Mouse (Mus musculus) monocyte, adult 5-6 weeks (primary cell): ENCODE data around the gene Smap2. TPM values are rescaled to one million over a fixed set of nuclear protein-coding genes. Genes with fewer than 3 reads are reported as not detected.

Source experiments
- ATAC-seq: fragments of 153-309, 156-312 bp; replicated peaks from 2 replicates; pipeline ENCODE4 v1.8.0; 2017; ENCODE audit warnings: mild to moderate bottlenecking; ENCODE audit not compliant: low TSS enrichment, insufficient number of reproducible peaks, severe bottlenecking, poor library complexity, low FRiP score
- total RNA-seq: library from RNA; stranded (forward); fragments of 200-1000, 200-491, 200-594 nt; gene quantifications from 3 replicates; pipeline ENCODE4 v1.2.3, GENCODE M21; 2017

Smap2 gene
- total RNA-seq, 1 experiment from 2014 or later: 60.5 TPM

DNA sequence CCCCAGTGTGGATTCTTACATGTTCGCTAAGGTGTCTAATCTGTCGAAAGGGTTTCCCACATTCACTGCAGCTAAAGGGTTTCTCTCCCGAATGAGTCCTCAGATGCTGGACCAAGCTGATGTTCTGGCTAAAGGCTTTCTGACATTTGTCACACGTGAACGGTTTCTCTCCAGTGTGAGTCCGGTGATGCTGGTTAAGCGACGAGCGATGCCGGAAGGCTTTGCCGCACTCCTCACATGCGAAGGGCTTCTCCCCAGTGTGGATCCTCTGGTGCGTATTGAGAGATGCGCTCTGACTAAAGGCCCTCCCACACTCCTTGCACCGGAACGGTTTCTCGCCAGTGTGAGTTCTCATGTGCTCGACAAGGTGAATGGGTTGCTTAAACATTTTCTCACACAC, 86.3 kb downstream of the Smap2 start:
- no peak for ATAC-seq

DNA sequence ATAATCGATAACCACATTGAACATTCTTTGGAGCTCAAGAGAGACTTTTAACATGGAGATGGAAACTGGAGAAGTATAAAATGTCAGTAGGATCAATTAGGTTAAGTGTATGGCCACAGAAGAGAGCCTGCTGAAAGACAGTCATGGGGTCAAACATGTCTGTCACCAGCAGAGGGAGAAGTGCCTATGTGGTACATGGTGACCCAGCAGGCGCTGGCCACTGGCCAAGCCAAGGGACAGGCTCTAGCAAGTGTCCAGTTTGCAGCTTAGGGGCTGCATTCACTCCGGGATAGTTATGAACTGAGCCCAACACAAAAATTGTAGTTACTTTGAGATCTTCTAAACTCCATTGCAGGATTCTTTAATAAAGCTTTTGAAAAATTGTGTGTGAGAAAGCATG, 88.4 kb downstream of the Smap2 start:
- ATAC-seq: no peak

DNA sequence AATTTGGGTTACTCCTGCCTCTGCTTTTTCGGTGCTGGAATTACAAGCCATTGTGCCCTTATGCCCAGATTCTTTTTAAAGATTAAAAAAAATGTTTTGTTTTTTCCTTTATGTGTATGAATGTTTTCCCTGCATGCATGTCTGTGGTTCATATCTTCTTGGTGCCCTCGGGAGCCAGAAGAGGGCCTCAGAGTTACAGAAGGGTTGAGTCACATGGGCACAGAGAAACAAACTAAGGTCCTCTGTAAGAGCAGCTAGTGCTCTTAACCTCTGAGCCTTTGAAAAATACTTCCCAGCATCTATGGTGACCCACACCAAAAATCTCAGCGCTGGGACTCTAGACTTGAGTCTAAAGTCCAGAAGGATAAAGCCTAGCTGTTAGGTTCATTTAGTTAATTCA, 91.7 kb downstream of the Smap2 start:
- peak; percentile 47; the same call in 1 of the 2 replicates for ATAC-seq

DNA sequence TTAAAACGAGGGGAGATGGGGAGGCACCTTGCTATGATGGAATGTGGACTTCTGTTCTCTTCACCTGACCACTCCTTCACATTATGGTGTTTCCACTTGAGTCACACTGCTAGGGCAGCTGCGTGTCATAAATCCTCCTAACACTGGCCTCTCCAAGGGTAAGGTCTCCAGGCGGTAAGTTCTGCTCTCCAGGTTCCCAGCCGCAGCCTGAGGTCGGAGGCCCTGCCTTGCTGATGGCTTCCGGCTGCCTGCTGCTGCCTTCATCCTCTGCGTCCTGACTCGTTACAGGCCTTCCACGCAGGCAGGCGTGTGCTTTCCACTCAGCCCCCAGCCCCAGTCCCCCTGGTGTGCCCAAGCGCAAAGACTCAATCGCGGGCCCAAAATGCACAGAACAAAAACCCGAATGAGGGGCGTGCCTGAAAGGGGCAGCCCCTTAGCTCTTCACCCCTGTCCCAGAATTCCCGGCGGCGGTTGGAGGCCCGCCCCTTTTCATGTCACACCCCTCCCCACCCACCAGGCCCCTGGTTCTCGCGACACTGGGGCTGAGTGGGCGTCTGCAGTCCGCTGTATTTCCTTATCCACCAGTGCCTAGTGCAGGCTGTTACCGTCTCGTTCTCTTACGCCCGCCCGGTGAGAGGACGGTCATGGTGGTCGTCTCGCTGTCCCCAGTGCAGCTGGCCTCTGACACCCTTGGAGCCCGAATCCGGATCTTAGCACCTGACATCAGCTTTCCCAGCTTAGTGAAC, 92.3 kb downstream of the Smap2 start, which contains the start of gene Exo5:
Exo5 (minus strand) TSS at position 464 of the 746 bp plus-strand sequence.
- ATAC-seq: peak; percentile 95

DNA sequence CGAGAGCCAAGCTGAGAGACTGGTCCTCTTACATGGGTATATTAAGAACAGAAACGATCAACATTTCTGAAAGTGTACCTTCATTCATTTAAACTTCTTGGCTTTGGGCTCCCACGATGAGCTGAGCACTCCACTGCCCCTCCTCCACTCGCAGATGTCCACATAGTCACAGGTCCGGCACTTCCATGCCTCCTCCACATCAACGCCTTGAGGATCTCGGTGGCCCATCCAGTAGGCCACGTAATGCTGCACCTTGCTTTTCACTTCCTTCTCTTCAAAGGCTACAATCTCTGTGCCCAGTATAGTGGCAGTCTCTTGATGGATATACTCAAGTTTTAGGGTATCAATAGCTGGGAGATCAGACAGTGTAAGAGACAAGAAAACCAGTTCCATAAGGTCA, 95.6 kb downstream of the Smap2 start:
- ATAC-seq: no peak

Other genes starting within 250 kb of the Smap2 start
- gene Nfyc, start 185.7 kb downstream of the Smap2 start, total RNA-seq: 46.7 to 97.0 TPM (median 77.6 TPM) in 3 replicates
- gene Rims3, start 162.4 kb downstream of the Smap2 start, total RNA-seq: 1.7 to 2.9 TPM (median 1.7 TPM) in 3 replicates
- 6.7 to 14.7 TPM (median 12.3 TPM) in 3 replicates for gene Exo5, start 92.2 kb downstream of the Smap2 start, total RNA-seq
- 2.9 to 7.0 TPM (median 5.2 TPM) in 3 replicates for gene Zfp69, start 65.5 kb downstream of the Smap2 start, total RNA-seq
- not detected in 3 replicates for gene Col9a2, start 22.1 kb upstream of the Smap2 start, total RNA-seq
- 29.3 to 49.6 TPM (median 39.0 TPM) in 3 replicates for gene Zmpste24, start 81.0 kb upstream of the Smap2 start, total RNA-seq
- 3.2 TPM in 1 of 3 replicates, not detected in the others for gene Tmco2, start 92.0 kb upstream of the Smap2 start, total RNA-seq
- gene Rlf, start 197.8 kb upstream of the Smap2 start, total RNA-seq: 43.5 to 75.8 TPM (median 44.1 TPM) in 3 replicates